24 mouse cellular contexts compared by ENCODE assay signal in the genomic region with DNA sequence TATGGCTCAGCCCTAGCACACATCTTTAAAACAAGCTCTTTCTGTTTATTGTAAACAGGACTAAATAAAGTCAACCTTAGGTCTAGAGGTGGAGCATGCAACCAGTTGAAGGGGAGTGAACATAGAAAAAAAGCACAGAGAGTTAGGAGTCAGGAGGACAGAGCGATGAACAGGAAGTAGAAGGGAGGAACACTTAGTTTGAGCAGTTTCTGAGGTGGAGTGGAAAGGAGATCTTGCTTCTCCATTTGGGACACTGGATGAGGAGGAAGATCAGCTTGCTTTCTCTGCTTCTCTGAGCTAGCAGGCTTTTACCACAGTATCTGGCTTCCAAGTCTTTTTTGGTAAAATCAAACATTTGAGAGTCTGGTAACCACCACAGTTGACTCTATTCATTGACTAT. TPM values are rescaled to one million over a fixed set of nuclear protein-coding genes. Genes with fewer than 3 reads are reported as not detected.
DNase-seq lines count a peak whose midpoint lies in the region; ATAC-seq lines count a peak whose summit lies in the region.
"Had no signal": no experiment of that assay in that cellular context is flagged by ENCODE, and none has a peak within 500 bp of the region (broad histone marks: within the 10 kb centered on the region; RNA-seq: fewer than 3 reads in every experiment).

No protein-coding gene starts in this region.

- peak overlapping the region; percentile 42 for H3K27ac ChIP-seq in liver, embryonic 13.5 days
- H3K27ac ChIP-seq in liver, embryonic 11.5 days (ENCODE audit: low read depth, low read length): no peak overlapping the region
- H3K27ac ChIP-seq: embryonic facial prominence, embryonic 13.5 days; embryonic facial prominence, embryonic 15.5 days; forebrain, embryonic 13.5 days; forebrain, embryonic 15.5 days had no signal

- no peak overlapping the region for H3K4me3 ChIP-seq in liver, embryonic 13.5 days (replicated peaks)
- no peak overlapping the region for H3K4me3 ChIP-seq in liver, embryonic 11.5 days (ENCODE audit: low read depth, low read length)
- H3K4me3 ChIP-seq: embryonic facial prominence, embryonic 13.5 days; embryonic facial prominence, embryonic 15.5 days; forebrain, embryonic 13.5 days; forebrain, embryonic 15.5 days had no signal

- H3K4me1 ChIP-seq in liver, embryonic 13.5 days (replicated peaks): peaks cover 39% of the 10 kb centered on the region
- peaks cover 10% of the 10 kb centered on the region for H3K4me1 ChIP-seq in liver, embryonic 11.5 days (replicated peaks; ENCODE audit: control insufficient read depth, insufficient read depth, low read length)
- H3K4me1 ChIP-seq: embryonic facial prominence, embryonic 13.5 days; embryonic facial prominence, embryonic 15.5 days; forebrain, embryonic 13.5 days; forebrain, embryonic 15.5 days had no signal

- H3K36me3 ChIP-seq in liver, embryonic 13.5 days: no peaks in the 10 kb centered on the region
- no peaks in the 10 kb centered on the region for H3K36me3 ChIP-seq in liver, embryonic 11.5 days (ENCODE audit: control insufficient read depth, insufficient read depth, low read length)
- H3K36me3 ChIP-seq: embryonic facial prominence, embryonic 13.5 days; embryonic facial prominence, embryonic 15.5 days; forebrain, embryonic 15.5 days had no signal

- H3K27me3 ChIP-seq in liver, embryonic 13.5 days: no peaks in the 10 kb centered on the region
- no peaks in the 10 kb centered on the region for H3K27me3 ChIP-seq in liver, embryonic 11.5 days (replicated peaks; ENCODE audit: control insufficient read depth, insufficient read depth, low read length)
- H3K27me3 ChIP-seq: embryonic facial prominence, embryonic 13.5 days; embryonic facial prominence, embryonic 15.5 days; forebrain, embryonic 13.5 days; forebrain, embryonic 15.5 days; Patski had no signal

- H3K4me2 ChIP-seq in liver, embryonic 13.5 days: no peak overlapping the region
- no peak overlapping the region for H3K4me2 ChIP-seq in liver, embryonic 11.5 days
- H3K4me2 ChIP-seq: embryonic facial prominence, embryonic 13.5 days; embryonic facial prominence, embryonic 15.5 days; forebrain, embryonic 13.5 days; forebrain, embryonic 15.5 days had no signal

- peak; percentile 22 for DNase-seq in heart, adult 11 months
- no peak for DNase-seq in heart, adult 18-20 months
- no peak for DNase-seq in liver, embryonic 13.5 days
- DNase-seq in liver, embryonic 11.5 days (ENCODE audit: low spot score): no peak
- DNase-seq in kidney, adult 9 months: no peak
- no peak for DNase-seq in lung, postnatal 25 days (ENCODE audit: low spot score)
- DNase-seq: adrenal gland, adult 8-10 months; adrenal gland, postnatal 14 days; adrenal gland, postnatal 36 days; B cell, adult 2 months; cerebellum, adult 11-12 months; cerebellum, adult 2 months; cerebellum, adult 9-10 months; cerebellum, postnatal 10 days; cerebellum, postnatal 25 days; embryo, embryonic 11 days; forebrain, postnatal 0 days had no signal

- WGBS in liver, embryonic 13.5 days (ENCODE audit: insufficient replicate concordance): 53% methylated on average over 1 of the region's 1 CpGs
- 58% methylated on average over 1 of the region's 1 CpGs for WGBS in liver, embryonic 11.5 days

- no peak overlapping the region for H3K9ac ChIP-seq in liver, embryonic 13.5 days
- no peak overlapping the region for H3K9ac ChIP-seq in liver, embryonic 11.5 days (ENCODE audit: low read depth, low read length)
- H3K9ac ChIP-seq: embryonic facial prominence, embryonic 13.5 days; embryonic facial prominence, embryonic 15.5 days; forebrain, embryonic 13.5 days; forebrain, embryonic 15.5 days; forebrain, postnatal 0 days had no signal

- H3K9me3 ChIP-seq in liver, embryonic 13.5 days (replicated peaks): no peaks in the 10 kb centered on the region
- H3K9me3 ChIP-seq in liver, embryonic 11.5 days (ENCODE audit: control insufficient read depth, low read length): no peaks in the 10 kb centered on the region
- H3K9me3 ChIP-seq: embryonic facial prominence, embryonic 13.5 days; embryonic facial prominence, embryonic 15.5 days; forebrain, embryonic 13.5 days; forebrain, embryonic 15.5 days had no signal

- ATAC-seq in liver, embryonic 13.5 days (ENCODE audit: low read depth): no peak
- ATAC-seq in liver, embryonic 11.5 days (replicated peaks; ENCODE audit: low FRiP score): no peak
- ATAC-seq in common myeloid progenitor, adult 5-6 weeks (replicated peaks; ENCODE audit: low read depth, poor library complexity, severe bottlenecking): 0 out of 2 replicates have a peak, but pooled peaks have one; percentile 22
- ATAC-seq in megakaryocyte, adult 5-6 weeks (ENCODE audit: poor library complexity, severe bottlenecking): peak; percentile 69
- ATAC-seq: forebrain, embryonic 13.5 days; forebrain, embryonic 15.5 days; forebrain, postnatal 0 days; Patski had no signal

RNA-seq across cellular contexts. Expression of a gene that starts 8.0 kb away (rescaled TPM):
- 100 to 1,000 TPM; 113 to 115 TPM for total RNA-seq in heart, adult 18-20 months (2021)
- polyA plus RNA-seq in liver, embryonic 13.5 days (2015; fragmentation: Nextera tagmentation; extraction: Ambion mirVana): 42.4 and 45.1 TPM in 2 replicates
- 61.9 and 67.9 TPM in 2 replicates for polyA plus RNA-seq in liver, embryonic 11.5 days (2014; fragmentation: Nextera tagmentation; extraction: Ambion mirVana)
- 139 and 161 TPM in 2 replicates for total RNA-seq in common myeloid progenitor, adult 5-6 weeks (2017)
- total RNA-seq in megakaryocyte, adult 5-6 weeks (2015): 56.7 and 60.3 TPM in 2 replicates
- 81.3 and 83.2 TPM in 2 replicates for total RNA-seq in megakaryocyte, adult 5-6 weeks (2017)

Comparison
In these comparisons a context has a peak if more than half of its experiments do, and no peak if none do; other contexts are left out.
1. ATAC-seq: peak in common myeloid progenitor, adult 5-6 weeks (single experiment) and megakaryocyte, adult 5-6 weeks (single experiment); none in liver, embryonic 13.5 days (single experiment) and liver, embryonic 11.5 days (single experiment).